In genomic region chr16:24364030-24364687, GRCm38 (mm10) we compare ENCODE assay signal across 25 mouse cellular contexts. TPM values are rescaled to one million over a fixed set of nuclear protein-coding genes. Genes with fewer than 3 reads are reported as not detected.
DNase-seq lines count a peak whose midpoint lies in the region; ATAC-seq and TF ChIP-seq lines count a peak whose summit lies in the region.
"Had no signal": no experiment of that assay in that cellular context is flagged by ENCODE, and none has a peak within 500 bp of the region (broad histone marks: within the 10 kb centered on the region; RNA-seq: fewer than 3 reads in every experiment).

No protein-coding gene starts in this region.

- H3K36me3 ChIP-seq in CH12.LX (replicated peaks in 1 of 2; ENCODE audit: control insufficient read depth in 1 of 2, insufficient read depth in 1 of 2, low read length in 1 of 2), result no peaks in the 10 kb centered on the region
- H3K36me3 ChIP-seq in intestine, embryonic 16.5 days (ENCODE audit: control insufficient read depth, insufficient read depth, low read length), result no peaks in the 10 kb centered on the region
- H3K36me3 ChIP-seq in stomach, postnatal 0 days (ENCODE audit: control insufficient read depth, insufficient read depth, low read length), result no peaks in the 10 kb centered on the region
- H3K36me3 ChIP-seq: embryonic facial prominence, embryonic 13.5 days; heart, embryonic 10.5 days; hindbrain, embryonic 15.5 days; midbrain, embryonic 13.5 days had no signal

- peak; percentile 8 for DNase-seq in lung, postnatal 10 days
- DNase-seq in lung, postnatal 14 days, result no peak
- DNase-seq in CH12.LX (ENCODE audit: extremely low read depth), result peak; percentile 17
- DNase-seq in stomach, postnatal 0 days (ENCODE audit: low spot score), result peak; percentile 63
- no peak for DNase-seq in layer of hippocampus, adult 18-20 months (ENCODE audit: low spot score in 2 of 2)
- DNase-seq in layer of hippocampus, adult 9-10 months (ENCODE audit: low spot score), result no peak
- DNase-seq: cerebellum, adult 8-10 months; cerebellum, postnatal 36 days; embryo, embryonic 11 days; gastrocnemius, adult 2 months; heart, postnatal 4 days; kidney, adult 11 months; layer of hippocampus, postnatal 36 days; lung, embryonic 14.5 days; thymus, postnatal 14 days had no signal

- in situ Hi-C loops in CH12.LX (cut with MboI; ENCODE audit: low pct_ligation_motif_present, low pct_unique_long_range_greater_than_20kb, low sequenced_read_pairs), result no loop called here

- no peak for TF ChIP-seq POLR2A in CH12.LX (IDR thresholded peaks at IDR 0.05; ENCODE audit: low read depth, low read length)

- no peaks in the 10 kb centered on the region for H3K27me3 ChIP-seq in CH12.LX (replicated peaks)
- no peaks in the 10 kb centered on the region for H3K27me3 ChIP-seq in intestine, embryonic 16.5 days (replicated peaks; ENCODE audit: control insufficient read depth, insufficient read depth, low read length)
- H3K27me3 ChIP-seq in stomach, postnatal 0 days (ENCODE audit: control insufficient read depth, insufficient read depth, low read length), result no peaks in the 10 kb centered on the region
- H3K27me3 ChIP-seq: embryonic facial prominence, embryonic 13.5 days; Patski had no signal

- no peak overlapping the region for H3K27ac ChIP-seq in CH12.LX (ENCODE audit: insufficient read depth, low read depth)
- H3K27ac ChIP-seq in intestine, embryonic 16.5 days (ENCODE audit: low read length), result no peak overlapping the region
- H3K27ac ChIP-seq in stomach, postnatal 0 days (replicated peaks), result no peak overlapping the region
- H3K27ac ChIP-seq: embryonic facial prominence, embryonic 13.5 days; gastrocnemius, adult 2 months; heart, embryonic 10.5 days; hindbrain, embryonic 15.5 days; midbrain, embryonic 13.5 days had no signal

- WGBS in intestine, embryonic 16.5 days, result 60% methylated on average over 7 of the region's 7 CpGs
- 45% methylated on average over 7 of the region's 7 CpGs for WGBS in stomach, postnatal 0 days

- peak; percentile 78 for ATAC-seq in intestine, embryonic 16.5 days
- ATAC-seq in stomach, postnatal 0 days (ENCODE audit: low FRiP score, low TSS enrichment), result peak; percentile 85
- ATAC-seq: CD4-positive, CD25-positive, alpha-beta regulatory T cell, adult 4 months; forebrain, embryonic 14.5 days; midbrain, embryonic 13.5 days; Patski had no signal

- TF ChIP-seq EP300 in CH12.LX (IDR thresholded peaks at IDR 0.05; ENCODE audit: low read length), result no peak
- no peak for TF ChIP-seq EP300 in stomach, postnatal 0 days (optimal IDR thresholded peaks at IDR 0.05)

- H3K9ac ChIP-seq in CH12.LX (ENCODE audit: insufficient read depth, low read depth), result no peak overlapping the region
- no peak overlapping the region for H3K9ac ChIP-seq in intestine, embryonic 16.5 days (ENCODE audit: low read depth, low read length)
- H3K9ac ChIP-seq in stomach, postnatal 0 days (ENCODE audit: low read length), result no peak overlapping the region
- H3K9ac ChIP-seq: embryonic facial prominence, embryonic 13.5 days; hindbrain, embryonic 15.5 days; lung, embryonic 14.5 days; midbrain, embryonic 13.5 days had no signal

- no peak overlapping the region for H3K4me3 ChIP-seq in CH12.LX (replicated peaks in 1 of 3; ENCODE audit: low read depth in 2 of 3, low read length in 2 of 3, poor library complexity in 1 of 3)
- H3K4me3 ChIP-seq in intestine, embryonic 16.5 days (ENCODE audit: low read length), result no peak overlapping the region
- H3K4me3 ChIP-seq in stomach, postnatal 0 days (ENCODE audit: low read depth, low read length), result no peak overlapping the region
- H3K4me3 ChIP-seq: embryonic facial prominence, embryonic 13.5 days; gastrocnemius, adult 2 months; heart, embryonic 10.5 days; hindbrain, embryonic 15.5 days; megakaryocyte, embryonic 14.5 days; midbrain, embryonic 13.5 days had no signal

- dilution Hi-C loops in CH12.LX (cut with MboI; ENCODE audit: extremely low pct_ligation_motif_present, extremely low pct_unique_long_range_greater_than_20kb, low sequenced_read_pairs), result no loop called here

- no peak overlapping the region for H3K4me2 ChIP-seq in CH12.LX (ENCODE audit: insufficient read depth, low read depth, poor library complexity, severe bottlenecking)
- H3K4me2 ChIP-seq in intestine, embryonic 16.5 days (ENCODE audit: low read depth, low read length), result no peak overlapping the region
- no peak overlapping the region for H3K4me2 ChIP-seq in stomach, postnatal 0 days (replicated peaks; ENCODE audit: low read depth)
- H3K4me2 ChIP-seq: embryonic facial prominence, embryonic 13.5 days; hindbrain, embryonic 15.5 days; liver, embryonic 11.5 days; lung, embryonic 14.5 days; midbrain, embryonic 13.5 days had no signal

- no peaks in the 10 kb centered on the region for H3K79me2 ChIP-seq in CH12.LX (replicated peaks; ENCODE audit: control insufficient read depth, extremely low read depth, insufficient read depth, poor library complexity, severe bottlenecking)

- no peaks in the 10 kb centered on the region for H3K9me3 ChIP-seq in CH12.LX (replicated peaks; ENCODE audit: low read length)
- no peaks in the 10 kb centered on the region for H3K9me3 ChIP-seq in intestine, embryonic 16.5 days (ENCODE audit: control insufficient read depth, low read length)
- H3K9me3 ChIP-seq in stomach, postnatal 0 days (ENCODE audit: control insufficient read depth, low read length), result no peaks in the 10 kb centered on the region
- H3K9me3 ChIP-seq: embryonic facial prominence, embryonic 13.5 days; heart, embryonic 10.5 days; hindbrain, embryonic 15.5 days; megakaryocyte, embryonic 14.5 days; midbrain, embryonic 13.5 days had no signal

- no peaks in the 10 kb centered on the region for H3K4me1 ChIP-seq in CH12.LX (ENCODE audit: control insufficient read depth in 1 of 2, insufficient read depth in 2 of 2)
- no peaks in the 10 kb centered on the region for H3K4me1 ChIP-seq in intestine, embryonic 16.5 days (ENCODE audit: control insufficient read depth, insufficient read depth, low read length)
- H3K4me1 ChIP-seq in stomach, postnatal 0 days (replicated peaks; ENCODE audit: control insufficient read depth, insufficient read depth), result no peaks in the 10 kb centered on the region
- H3K4me1 ChIP-seq: hindbrain, embryonic 15.5 days; megakaryocyte, embryonic 14.5 days; midbrain, embryonic 13.5 days had no signal

- no peak for TF ChIP-seq CTCF in CH12.LX (conservative IDR thresholded peaks at IDR 0.05 in 1 of 2, IDR thresholded peaks at IDR 0.05 in 1 of 2; ENCODE audit: low read depth in 2 of 2, low read length in 2 of 2)
- TF ChIP-seq CTCF in stomach, postnatal 0 days (IDR thresholded peaks at IDR 0.05; ENCODE audit: low read depth), result no peak

- no peak for TF ChIP-seq RAD21 in CH12.LX (IDR thresholded peaks at IDR 0.05; ENCODE audit: low read depth, low read length)

TF ChIP-seq in CH12.LX, 34 proteins besides CTCF, POLR2A, EP300 and RAD21:
- TF ChIP-seq SIN3A (IDR thresholded peaks at IDR 0.05; ENCODE audit: low read length) (no peak), E2F4 (IDR thresholded peaks at IDR 0.05; ENCODE audit: insufficient replicate concordance, low read depth, low read length) (no peak), TCF12 (IDR thresholded peaks at IDR 0.05; ENCODE audit: low read depth, low read length) (no peak), ZNF384 (IDR thresholded peaks at IDR 0.05; ENCODE audit: low read depth, low read length) (no peak), TBP (conservative IDR thresholded peaks at IDR 0.05; ENCODE audit: low read depth, low read length) (no peak), SMC3 (IDR thresholded peaks at IDR 0.05; ENCODE audit: low read depth, low read length) (no peak), MAZ (IDR thresholded peaks at IDR 0.05; ENCODE audit: low read depth, low read length) (no peak)

RNA-seq across cellular contexts. Expression of gene Lpp, which starts 29.1 kb away (rescaled TPM):
- total RNA-seq in CH12.LX (2012; rRNA removed) (0.68 and 0.80 TPM in 2 replicates), CH12.LX (2014; rRNA removed) (0.57 and 0.64 TPM in 2 replicates)
- polyA plus RNA-seq in CH12.LX (2012; ENCODE audit: insufficient read length, low read depth), result 0.91 and 1.2 TPM in 2 replicates
- polyA plus RNA-seq in intestine, embryonic 16.5 days (2015; fragmentation: Nextera tagmentation; extraction: Ambion mirVana), result 64.7 and 66.5 TPM in 2 replicates
- 49.8 and 51.3 TPM in 2 replicates for polyA plus RNA-seq in stomach, postnatal 0 days (2015; fragmentation: Nextera tagmentation; extraction: Ambion mirVana)
- 1 to 10 TPM; 7.5 to 7.8 TPM for total RNA-seq in layer of hippocampus, adult 18-20 months (2021)

Comparison
In these comparisons a context has a peak if more than half of its experiments do, and no peak if none do; other contexts are left out.
1. DNase-seq: peak in lung, postnatal 10 days (single experiment), CH12.LX (single experiment) and stomach, postnatal 0 days (single experiment); none in lung, postnatal 14 days (single experiment), layer of hippocampus, adult 18-20 months (0 of 2) and layer of hippocampus, adult 9-10 months (single experiment).
2. RNA of gene Lpp, which starts 29.1 kb away (polyA plus RNA-seq): 64.7 to 66.5 TPM in intestine, embryonic 16.5 days and 49.8 to 51.3 TPM in stomach, postnatal 0 days; 0.91 to 1.2 TPM in CH12.LX; every median in the first group is over 10 times any median in the second.